Mouse (Mus musculus): ENCODE measurements at regions not wholly inside any gene's neighbourhood (a gene's known extent, or its start where the extent isn't known, plus 50 kb on each side); places are given as distances from the start of the nearest gene placed in this dataset.
"Not testable (repeated sequence)": the region's sequence is repeated elsewhere in the genome, so short reads cannot be mapped to it uniquely, and the experiment has no call there.

GRCm38 (mm10) chr6:114538185-114538584 is 104.7 kb upstream of the Atg7 start:
- DNase-seq = not testable (repeated sequence)

- DNase-seq = peak; percentile 7
Measured at GRCm38 (mm10) chr6:114550096-114550669, 92.7 kb upstream of the Atg7 start.

- not testable (repeated sequence) for DNase-seq
Measured at GRCm38 (mm10) chr6:114553072-114553471, 89.8 kb upstream of the Atg7 start.

DNA sequence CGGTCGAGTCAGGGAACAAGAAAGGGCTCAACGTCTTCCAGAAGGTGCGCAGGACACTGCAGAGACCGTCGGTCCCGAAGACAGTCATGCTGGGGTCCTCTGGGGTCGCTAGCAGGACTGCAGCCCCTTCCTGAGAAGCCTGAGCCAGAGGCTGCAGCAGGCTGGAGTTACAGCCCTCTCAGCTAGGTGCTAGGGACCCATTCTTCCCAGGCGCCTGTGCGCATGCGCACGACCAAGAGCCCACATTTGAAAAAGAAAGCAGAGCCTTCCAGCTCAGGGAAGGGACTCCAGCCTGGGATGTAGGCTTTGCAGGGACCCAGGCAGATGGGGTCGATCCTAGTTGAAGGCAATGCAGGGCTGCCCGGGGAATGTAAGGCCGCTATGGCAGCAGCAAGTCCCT is 87.7 kb upstream of the Atg7 start:
- not testable (repeated sequence) for DNase-seq

DNA sequence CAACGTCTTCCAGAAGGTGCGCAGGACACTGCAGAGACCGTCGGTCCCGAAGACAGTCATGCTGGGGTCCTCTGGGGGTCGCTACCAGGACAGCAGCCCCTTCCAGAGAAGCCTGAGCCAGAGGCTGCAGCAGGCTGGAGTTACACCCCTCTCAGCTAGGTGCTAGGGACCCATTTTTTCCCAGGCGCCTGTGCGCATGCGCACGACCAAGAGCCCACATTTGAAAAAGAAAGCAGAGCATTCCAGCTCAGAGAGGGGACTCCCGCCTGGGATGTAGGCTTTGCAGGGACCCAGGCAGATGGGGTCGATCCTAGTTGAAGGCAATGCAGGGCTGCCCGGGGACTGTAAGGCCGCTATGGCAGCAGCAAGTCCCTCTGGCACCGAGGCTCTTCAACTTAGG is 65.6 kb upstream of the Atg7 start:
- DNase-seq = peak; percentile 3
